Mouse (Mus musculus): ENCODE data around the gene Sertad2. TPM values are rescaled to one million over a fixed set of nuclear protein-coding genes. Genes with fewer than 3 reads are reported as not detected.

Gene Sertad2
- polyA plus RNA-seq, 1 experiment from 2014 or later = 29.8 TPM

DNA sequence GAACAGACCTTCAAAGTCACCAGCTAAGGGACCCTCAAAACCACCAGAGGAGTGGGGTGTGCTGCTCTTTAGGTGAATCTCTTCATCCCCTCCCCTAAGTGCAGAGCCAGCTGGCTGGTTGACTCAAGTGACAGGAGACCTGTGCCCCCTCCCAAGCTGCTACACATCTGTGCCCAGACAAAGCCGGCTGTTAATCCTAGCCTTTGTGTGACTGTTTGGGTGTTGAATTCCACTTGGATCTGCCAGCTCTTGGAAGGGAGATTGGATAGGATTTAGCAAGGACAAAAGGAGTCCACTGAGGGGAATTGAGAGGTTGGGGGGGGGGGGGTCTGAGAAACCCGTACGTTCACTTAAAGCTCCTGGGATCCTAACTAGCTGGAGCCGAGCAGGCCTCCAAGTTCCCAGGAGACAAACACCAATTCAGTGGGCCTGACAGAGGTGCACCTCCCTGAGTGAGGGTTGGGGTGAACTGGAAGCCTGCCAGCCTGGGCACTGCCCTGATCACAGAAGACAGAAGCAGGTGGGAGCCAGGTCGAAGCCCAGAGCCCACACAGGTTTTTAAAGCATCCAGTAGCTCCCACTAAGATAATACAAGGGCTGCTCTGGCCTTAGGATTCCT is 120.6 kb downstream of the Sertad2 start:
- DNase-seq (peak; percentile 71), ATAC-seq (ENCODE audit: low FRiP score, low TSS enrichment) (peak; percentile 50; the same call in 1 of the 2 replicates)
- no peaks in the 10 kb centered on the region for H3K27me3 ChIP-seq (ENCODE audit: control insufficient read depth, insufficient read depth, low read length)
- peak overlapping the region; percentile 46 for H3K27ac ChIP-seq (replicated peaks; ENCODE audit: low read depth, low read length)
- H3K9me3 ChIP-seq (ENCODE audit: control insufficient read depth, low read length) = no peaks in the 10 kb centered on the region
- H3K9ac ChIP-seq (replicated peaks; ENCODE audit: low read length) = no peak overlapping the region
- H3K36me3 ChIP-seq (ENCODE audit: control insufficient read depth, insufficient read depth, low read length) = no peaks in the 10 kb centered on the region
- peaks cover 13% of the 10 kb centered on the region for H3K4me1 ChIP-seq (ENCODE audit: control insufficient read depth, insufficient read depth, low read length)
- no peak overlapping the region for H3K4me3 ChIP-seq (replicated peaks; ENCODE audit: low read depth, low read length)
- 7% methylated on average over 5 of the region's 5 CpGs for WGBS
- no peak overlapping the region for H3K4me2 ChIP-seq (ENCODE audit: low read length)

DNA sequence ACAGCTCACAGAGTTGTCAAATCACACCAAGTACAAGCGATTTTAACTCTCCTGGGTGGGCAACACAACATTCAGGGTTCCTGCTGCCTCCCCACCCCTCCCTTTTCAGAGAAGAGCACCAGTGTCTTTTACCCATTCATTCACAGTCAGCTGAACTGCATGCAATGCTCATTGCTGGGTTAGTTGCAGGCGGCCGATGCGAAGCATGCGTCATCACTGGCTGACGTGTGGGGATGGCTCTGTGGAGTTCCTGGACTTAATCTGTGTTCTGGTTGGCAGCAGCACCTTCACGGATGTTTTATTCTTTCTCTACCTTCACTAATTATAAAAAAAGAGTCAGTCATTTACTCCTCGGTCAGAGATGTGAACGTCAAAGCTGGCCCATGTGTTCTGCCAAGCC is 121.8 kb downstream of the Sertad2 start:
- H3K36me3 ChIP-seq (ENCODE audit: control insufficient read depth, insufficient read depth, low read length) = no peaks in the 10 kb centered on the region
- 27% methylated on average over 9 of the region's 9 CpGs for WGBS
- H3K27me3 ChIP-seq (ENCODE audit: control insufficient read depth, insufficient read depth, low read length) = no peaks in the 10 kb centered on the region
- no peak overlapping the region for H3K27ac ChIP-seq (replicated peaks; ENCODE audit: low read depth, low read length)
- no peak overlapping the region for H3K9ac ChIP-seq (replicated peaks; ENCODE audit: low read length)
- H3K4me3 ChIP-seq (replicated peaks; ENCODE audit: low read depth, low read length) = no peak overlapping the region
- ATAC-seq (ENCODE audit: low FRiP score, low TSS enrichment) (no peak), DNase-seq (no peak)
- no peaks in the 10 kb centered on the region for H3K9me3 ChIP-seq (ENCODE audit: control insufficient read depth, low read length)
- H3K4me2 ChIP-seq (ENCODE audit: low read length) = no peak overlapping the region
- peaks cover 13% of the 10 kb centered on the region for H3K4me1 ChIP-seq (ENCODE audit: control insufficient read depth, insufficient read depth, low read length)

DNA sequence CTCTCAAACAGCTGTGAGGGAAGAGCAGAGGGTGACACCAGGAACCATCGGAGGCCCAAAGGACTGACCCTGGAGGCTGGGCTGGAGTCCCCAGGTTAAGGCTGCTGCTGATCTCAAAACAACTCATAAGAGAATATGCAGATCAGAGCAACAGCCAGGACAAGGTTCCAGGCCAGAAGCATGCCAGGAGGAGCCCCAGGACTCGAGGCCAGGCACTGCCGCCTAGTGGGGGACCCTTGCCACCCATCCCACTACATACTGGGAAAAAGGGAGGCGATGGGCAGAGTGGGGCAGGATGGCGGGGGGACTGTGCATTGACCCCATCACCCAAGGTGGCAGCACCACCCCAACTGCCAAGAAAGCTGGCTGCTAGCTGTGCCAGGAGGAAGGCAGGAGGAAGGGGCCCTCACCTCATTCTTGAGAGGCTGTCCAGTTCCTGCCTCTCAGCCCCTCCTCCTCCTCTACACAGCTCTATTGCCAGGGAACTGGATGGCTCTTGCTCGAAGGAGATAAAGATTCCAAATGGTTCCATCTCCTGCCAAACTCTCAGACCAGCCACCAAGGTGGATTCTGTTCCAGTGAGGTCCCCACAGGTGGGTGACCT is 128.8 kb downstream of the Sertad2 start:
- Histone ChIP-seq H3K36me3 (ENCODE audit: control insufficient read depth, insufficient read depth, low read length) (no peaks in the 10 kb centered on the region), H3K4me3 (replicated peaks; ENCODE audit: low read depth, low read length) (no peak overlapping the region), H3K9ac (replicated peaks; ENCODE audit: low read length) (no peak overlapping the region), H3K9me3 (ENCODE audit: control insufficient read depth, low read length) (no peaks in the 10 kb centered on the region), H3K27ac (replicated peaks; ENCODE audit: low read depth, low read length) (no peak overlapping the region), H3K4me1 (ENCODE audit: control insufficient read depth, insufficient read depth, low read length) (no peaks in the 10 kb centered on the region), H3K4me2 (ENCODE audit: low read length) (no peak overlapping the region), H3K27me3 (ENCODE audit: control insufficient read depth, insufficient read depth, low read length) (no peaks in the 10 kb centered on the region)
- DNase-seq (no peak), ATAC-seq (ENCODE audit: low FRiP score, low TSS enrichment) (no peak)
- 53% methylated on average over 6 of the region's 6 CpGs for WGBS

DNA sequence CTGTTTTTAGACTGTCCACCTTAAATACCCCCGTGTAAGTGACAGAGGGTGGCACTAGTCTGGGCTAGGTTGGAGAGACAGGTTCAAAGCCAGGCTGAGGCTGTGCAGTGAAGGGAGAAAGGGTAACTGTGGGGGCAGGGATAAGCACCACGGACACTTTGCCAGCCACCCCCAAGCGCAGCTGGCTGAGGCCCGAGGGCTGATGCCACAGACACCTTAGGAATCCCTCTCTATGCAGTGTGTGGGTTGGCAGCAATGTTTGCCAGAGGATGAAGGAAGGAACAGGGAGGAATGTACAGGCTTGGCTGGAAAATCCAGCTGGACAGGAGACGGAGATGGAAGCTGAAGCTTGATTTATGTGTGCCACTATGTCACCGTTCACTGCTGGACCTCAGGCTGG is 129.5 kb downstream of the Sertad2 start:
- no peak overlapping the region for H3K27ac ChIP-seq (replicated peaks; ENCODE audit: low read depth, low read length)
- H3K36me3 ChIP-seq (ENCODE audit: control insufficient read depth, insufficient read depth, low read length) = no peaks in the 10 kb centered on the region
- no peak overlapping the region for H3K9ac ChIP-seq (replicated peaks; ENCODE audit: low read length)
- H3K4me2 ChIP-seq (ENCODE audit: low read length) = no peak overlapping the region
- H3K9me3 ChIP-seq (ENCODE audit: control insufficient read depth, low read length) = no peaks in the 10 kb centered on the region
- no peaks in the 10 kb centered on the region for H3K4me1 ChIP-seq (ENCODE audit: control insufficient read depth, insufficient read depth, low read length)
- no peaks in the 10 kb centered on the region for H3K27me3 ChIP-seq (ENCODE audit: control insufficient read depth, insufficient read depth, low read length)
- H3K4me3 ChIP-seq (replicated peaks; ENCODE audit: low read depth, low read length) = no peak overlapping the region
- no peak for ATAC-seq (ENCODE audit: low FRiP score, low TSS enrichment)
- WGBS = 93% methylated on average over 6 of the region's 6 CpGs
- DNase-seq = no peak

DNA sequence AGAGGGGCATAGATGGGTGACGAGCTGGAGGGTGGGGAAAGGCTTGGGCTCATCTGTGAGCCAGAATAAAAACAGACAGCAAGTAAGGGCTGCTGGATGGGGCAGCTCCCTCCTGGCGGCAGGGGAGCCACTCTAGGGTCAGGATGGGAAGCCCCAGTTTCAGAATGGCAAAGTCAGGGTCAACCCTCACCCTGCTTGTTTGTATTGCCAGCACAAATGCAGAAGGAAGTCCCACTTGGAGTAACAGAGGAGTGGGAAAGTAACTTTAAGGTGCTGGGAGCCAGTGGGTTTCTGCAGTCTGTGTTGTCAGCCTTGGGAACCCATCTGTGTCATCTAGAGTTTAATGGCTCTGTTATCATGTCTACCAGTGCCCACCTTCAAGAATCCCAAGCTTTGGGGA is 136.3 kb downstream of the Sertad2 start:
- 0 out of 2 replicates have a peak, but pooled peaks cover under 1% of the 10 kb centered on the region for H3K36me3 ChIP-seq (ENCODE audit: control insufficient read depth, insufficient read depth, low read length)
- H3K27me3 ChIP-seq (ENCODE audit: control insufficient read depth, insufficient read depth, low read length) = no peaks in the 10 kb centered on the region
- ATAC-seq (ENCODE audit: low FRiP score, low TSS enrichment) = no peak
- WGBS = 71% methylated on average over 2 of the region's 2 CpGs
- no peak overlapping the region for H3K4me2 ChIP-seq (ENCODE audit: low read length)
- no peak overlapping the region for H3K27ac ChIP-seq (replicated peaks; ENCODE audit: low read depth, low read length)
- no peaks in the 10 kb centered on the region for H3K4me1 ChIP-seq (ENCODE audit: control insufficient read depth, insufficient read depth, low read length)
- no peaks in the 10 kb centered on the region for H3K9me3 ChIP-seq (ENCODE audit: control insufficient read depth, low read length)
- no peak overlapping the region for H3K4me3 ChIP-seq (replicated peaks; ENCODE audit: low read depth, low read length)
- H3K9ac ChIP-seq (replicated peaks; ENCODE audit: low read length) = no peak overlapping the region
- no peak for DNase-seq

DNA sequence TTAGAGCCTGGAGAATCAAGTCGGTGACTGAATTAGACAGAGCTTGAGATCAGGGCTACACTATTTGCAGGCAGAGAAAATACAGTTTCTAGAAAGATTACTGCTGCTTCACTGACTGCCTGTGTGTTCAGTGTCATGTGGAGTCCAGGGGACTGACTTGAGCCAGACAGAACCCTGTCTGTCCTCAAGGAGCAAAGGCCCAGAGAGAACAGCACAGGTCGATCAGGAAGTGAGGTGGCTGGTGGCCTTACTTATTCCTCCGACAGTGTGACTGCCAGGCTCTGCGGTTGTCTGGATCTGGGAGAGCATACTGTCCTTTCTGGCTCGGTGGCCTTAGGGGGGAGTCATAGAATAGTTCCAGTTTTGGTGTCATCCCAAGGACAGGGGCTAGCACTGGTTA is 137.7 kb downstream of the Sertad2 start:
- ATAC-seq (ENCODE audit: low FRiP score, low TSS enrichment) (no peak), DNase-seq (no peak)
- Histone ChIP-seq H3K4me1 (ENCODE audit: control insufficient read depth, insufficient read depth, low read length) (no peaks in the 10 kb centered on the region), H3K9ac (replicated peaks; ENCODE audit: low read length) (no peak overlapping the region), H3K27me3 (ENCODE audit: control insufficient read depth, insufficient read depth, low read length) (no peaks in the 10 kb centered on the region), H3K9me3 (ENCODE audit: control insufficient read depth, low read length) (no peaks in the 10 kb centered on the region), H3K4me2 (ENCODE audit: low read length) (no peak overlapping the region), H3K36me3 (ENCODE audit: control insufficient read depth, insufficient read depth, low read length) (0 out of 2 replicates have a peak, but pooled peaks cover 7% of the 10 kb centered on the region), H3K4me3 (replicated peaks; ENCODE audit: low read depth, low read length) (no peak overlapping the region), H3K27ac (replicated peaks; ENCODE audit: low read depth, low read length) (no peak overlapping the region)
- 84% methylated on average over 5 of the region's 5 CpGs for WGBS

DNA sequence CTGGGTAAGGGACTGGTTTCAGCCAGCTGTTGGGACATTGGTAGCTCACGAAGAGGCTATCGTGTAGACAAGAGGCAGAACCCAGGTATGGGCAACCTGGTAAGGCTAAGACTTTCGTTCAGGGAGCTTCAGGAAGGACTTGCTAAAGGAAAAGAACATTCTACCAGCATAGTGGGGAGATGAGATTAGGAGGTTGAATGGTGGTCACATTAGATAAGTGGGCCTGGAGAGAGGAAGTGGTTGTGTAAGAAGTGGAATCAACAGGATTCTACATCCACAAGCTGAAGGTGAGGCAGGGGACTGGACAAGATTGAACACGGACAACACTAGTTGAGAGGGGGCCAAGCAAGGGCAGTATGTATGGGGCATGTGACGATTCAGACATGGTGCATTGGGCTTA is 138.6 kb downstream of the Sertad2 start:
- Histone ChIP-seq H3K9ac (replicated peaks; ENCODE audit: low read length) (no peak overlapping the region), H3K27me3 (ENCODE audit: control insufficient read depth, insufficient read depth, low read length) (no peaks in the 10 kb centered on the region), H3K27ac (replicated peaks; ENCODE audit: low read depth, low read length) (no peak overlapping the region), H3K4me3 (replicated peaks; ENCODE audit: low read depth, low read length) (no peak overlapping the region), H3K4me1 (ENCODE audit: control insufficient read depth, insufficient read depth, low read length) (no peaks in the 10 kb centered on the region), H3K36me3 (ENCODE audit: control insufficient read depth, insufficient read depth, low read length) (0 out of 2 replicates have a peak, but pooled peaks cover 10% of the 10 kb centered on the region), H3K4me2 (ENCODE audit: low read length) (no peak overlapping the region), H3K9me3 (ENCODE audit: control insufficient read depth, low read length) (no peaks in the 10 kb centered on the region)
- DNase-seq (no peak), ATAC-seq (ENCODE audit: low FRiP score, low TSS enrichment) (no peak)
- WGBS = 95% methylated on average over 5 of the region's 5 CpGs

DNA sequence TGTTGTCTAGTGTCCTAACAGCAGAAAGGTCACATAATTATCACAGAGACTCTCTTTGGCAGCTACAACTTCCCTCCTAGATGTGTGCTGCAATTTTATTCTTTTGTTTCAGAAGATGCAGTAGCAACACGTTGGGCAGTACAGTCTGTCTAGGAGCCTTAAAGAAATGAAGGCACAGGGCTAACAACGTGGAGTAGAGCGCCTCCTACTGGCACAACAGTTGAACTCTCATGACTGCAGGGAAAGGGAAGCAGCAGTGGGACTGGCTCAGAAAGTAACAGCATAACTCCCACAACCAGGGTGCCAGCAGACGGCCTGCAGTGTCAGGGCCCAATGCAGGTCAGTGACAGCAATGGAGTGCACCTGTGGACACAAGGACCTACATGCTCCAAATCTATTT is 147.9 kb downstream of the Sertad2 start:
- Histone ChIP-seq H3K27me3 (ENCODE audit: control insufficient read depth, insufficient read depth, low read length) (no peaks in the 10 kb centered on the region), H3K9me3 (ENCODE audit: control insufficient read depth, low read length) (no peaks in the 10 kb centered on the region), H3K9ac (replicated peaks; ENCODE audit: low read length) (no peak overlapping the region), H3K4me3 (replicated peaks; ENCODE audit: low read depth, low read length) (no peak overlapping the region), H3K27ac (replicated peaks; ENCODE audit: low read depth, low read length) (no peak overlapping the region), H3K4me1 (ENCODE audit: control insufficient read depth, insufficient read depth, low read length) (no peaks in the 10 kb centered on the region), H3K36me3 (ENCODE audit: control insufficient read depth, insufficient read depth, low read length) (peaks cover 9% of the 10 kb centered on the region), H3K4me2 (ENCODE audit: low read length) (no peak overlapping the region)
- 1% methylated on average over 4 of the region's 4 CpGs for WGBS
- DNase-seq (peak; percentile 92), ATAC-seq (ENCODE audit: low FRiP score, low TSS enrichment) (peak; percentile 81)
